Mouse (Mus musculus): ENCODE results near the gene Palm.
A peak's percentile ranks its signal among the peaks of the same experiment; 100 is the strongest.

Gene Palm

GRCm38 (mm10) chr10:79832026-79832785, 38.8 kb downstream of the Palm start:
- DNase-seq: peak; percentile 52

DNA sequence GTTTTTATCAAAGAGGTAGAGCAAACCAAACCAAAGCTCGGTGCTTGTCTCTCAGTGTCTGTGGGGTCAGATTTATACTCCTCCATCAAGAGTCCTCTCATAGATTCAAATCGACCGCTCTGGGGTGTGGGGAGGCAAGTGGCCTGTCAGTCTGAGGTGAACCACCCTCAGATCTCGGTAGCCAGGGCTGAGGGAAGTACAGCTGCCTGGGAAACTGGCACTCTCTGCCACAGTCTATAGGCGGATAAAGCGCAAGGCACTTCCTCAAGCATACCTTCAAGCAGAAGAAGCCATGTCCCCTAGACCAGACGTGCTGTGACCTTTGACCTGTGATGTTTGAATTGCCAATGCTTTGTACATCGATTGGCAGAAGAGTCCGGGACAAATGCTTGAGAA, 39.4 kb downstream of the Palm start:
- DNase-seq: no peak

GRCm38 (mm10) chr10:79834769-79835398, 41.5 kb downstream of the Palm start:
- DNase-seq: peak; percentile 87

- no peak for DNase-seq
These were observed 43.5 kb downstream of the Palm start for GRCm38 (mm10) chr10:79836918-79837317.

- no peak for DNase-seq
These were observed 44.8 kb downstream of the Palm start for GRCm38 (mm10) chr10:79838151-79838550.

- no peak for DNase-seq
These were observed 46.7 kb downstream of the Palm start for GRCm38 (mm10) chr10:79840091-79840490.

GRCm38 (mm10) chr10:79840644-79841551, 47.5 kb downstream of the Palm start:
- peak; percentile 51 for DNase-seq

DNA sequence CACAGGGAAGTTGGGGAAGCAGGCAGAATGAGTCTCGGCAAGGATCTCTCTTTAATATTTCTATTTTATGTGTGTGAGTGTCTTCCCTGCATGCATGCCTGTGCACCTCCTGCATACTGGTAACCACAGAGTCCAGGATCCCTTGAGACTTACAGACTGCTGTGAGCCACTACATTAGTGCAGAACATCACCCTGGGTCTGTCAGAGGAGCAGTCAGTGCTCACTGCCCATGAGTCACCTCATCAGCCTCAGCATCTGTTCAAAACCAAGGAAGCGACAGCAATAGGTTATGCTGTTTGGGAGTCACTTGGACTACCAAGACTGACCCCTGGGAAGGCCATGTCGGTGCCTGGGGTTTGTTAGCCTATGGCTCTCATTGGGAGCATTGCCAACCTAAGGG, 49.0 kb downstream of the Palm start:
- no peak for DNase-seq

DNA sequence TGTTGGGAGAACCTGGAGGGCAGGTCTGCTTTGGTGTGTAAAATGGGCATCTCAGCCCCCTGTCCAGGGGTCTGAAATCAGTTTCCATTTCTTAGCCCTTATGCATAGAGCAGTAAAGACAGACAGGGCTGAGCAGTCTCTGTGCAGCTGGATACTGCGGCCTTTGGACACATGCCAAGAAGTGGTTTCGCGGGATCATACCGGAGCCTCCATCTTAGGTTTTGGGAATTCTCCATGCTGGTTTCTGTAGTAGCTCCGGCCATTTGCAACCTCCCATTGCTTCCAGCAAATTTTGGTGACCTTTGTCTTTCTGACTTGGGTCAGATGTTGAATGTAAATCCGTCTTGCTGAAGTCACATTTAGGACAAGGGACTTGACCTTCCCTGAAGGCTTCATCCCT, 50.1 kb downstream of the Palm start:
- no peak for DNase-seq

DNA sequence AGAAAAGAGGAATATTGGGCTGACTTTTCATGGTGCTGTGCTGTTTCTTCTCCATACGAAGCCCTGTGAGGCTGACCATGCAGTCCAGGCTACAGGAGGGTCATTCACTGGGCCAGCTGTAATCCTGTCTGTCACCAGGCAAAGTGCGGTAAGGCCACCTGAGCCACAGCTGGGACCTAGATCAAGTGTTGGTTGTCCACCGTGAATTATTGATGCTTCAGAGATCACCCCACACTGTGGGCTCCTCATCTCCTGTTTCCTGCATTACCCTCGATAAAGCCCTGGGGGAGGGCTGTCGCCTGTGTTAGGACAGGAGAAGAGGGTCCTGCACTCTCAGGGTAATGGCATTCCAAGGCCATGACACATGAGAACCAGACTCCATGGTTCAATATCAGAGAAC, 53.2 kb downstream of the Palm start:
- no peak for DNase-seq

DNA sequence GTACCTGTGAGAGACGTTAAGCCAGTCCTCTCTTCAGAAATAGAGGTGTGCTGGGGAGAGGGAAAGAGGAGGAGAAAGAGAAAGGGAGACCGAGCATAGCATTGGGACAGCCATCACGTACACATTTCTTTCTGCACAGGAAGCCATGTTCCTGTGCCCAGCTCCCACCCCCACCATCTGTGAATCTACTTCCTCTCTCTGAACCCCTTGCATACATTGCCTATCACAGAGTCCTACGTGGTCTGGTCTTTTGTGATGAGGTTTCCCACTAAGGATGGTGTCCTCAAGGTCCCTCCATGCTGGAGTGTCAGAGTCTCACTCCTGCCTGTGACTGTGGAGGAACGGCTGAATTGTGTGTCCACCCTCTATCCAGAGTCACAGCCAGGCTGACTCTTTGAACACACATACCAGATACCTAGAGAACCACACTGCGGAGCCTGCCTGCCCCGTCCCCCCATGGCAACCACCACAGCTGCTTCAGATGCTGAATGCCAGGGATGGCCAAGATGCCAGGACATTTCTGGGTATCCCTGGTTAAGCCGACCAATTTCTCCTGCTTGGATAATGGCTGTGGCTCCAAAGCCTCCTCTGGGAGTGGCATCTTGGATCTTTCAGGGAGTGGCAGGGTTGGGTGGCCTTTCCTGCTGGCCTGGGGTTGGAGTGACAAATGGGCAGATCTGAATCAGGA, 56.7 kb downstream of the Palm start:
- DNase-seq: peak; percentile 66

GRCm38 (mm10) chr10:79851653-79852052, 58.3 kb downstream of the Palm start:
- DNase-seq: no peak

DNA sequence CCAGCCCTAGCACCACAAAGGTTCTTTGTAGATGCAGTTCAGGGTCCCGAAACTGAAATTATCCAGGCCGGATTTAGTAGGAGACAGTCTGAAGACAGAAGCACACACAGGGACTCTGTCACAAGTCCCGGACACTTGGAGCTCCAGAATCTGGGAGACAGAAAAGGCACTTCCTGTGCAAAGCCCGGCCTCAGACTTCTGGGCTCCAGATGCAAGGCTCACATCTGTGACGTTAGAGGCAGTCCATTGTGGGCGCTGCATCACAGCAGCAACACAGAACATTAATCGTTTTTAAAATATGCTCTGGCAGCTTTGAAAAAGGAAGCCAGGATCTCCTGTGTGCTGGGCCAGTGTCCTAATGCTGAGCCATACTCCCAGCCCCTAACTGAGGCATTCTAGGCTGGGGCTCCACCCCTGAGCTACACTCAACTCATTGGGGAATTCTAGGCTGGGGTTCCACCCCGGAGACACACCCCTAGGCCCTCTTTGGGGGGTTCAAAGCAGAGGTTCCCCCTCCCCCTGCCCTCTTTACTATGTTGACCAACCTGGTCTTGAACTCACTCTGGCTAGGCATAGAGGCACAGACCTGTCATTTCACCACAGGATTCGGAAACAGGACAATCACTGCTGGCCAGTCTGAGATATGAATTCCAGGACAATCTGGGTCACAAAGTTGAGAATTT, 58.9 kb downstream of the Palm start:
- peak; percentile 54 for DNase-seq

- peak; percentile 16 for DNase-seq
These were observed 59.5 kb downstream of the Palm start for GRCm38 (mm10) chr10:79852827-79853226.

DNA sequence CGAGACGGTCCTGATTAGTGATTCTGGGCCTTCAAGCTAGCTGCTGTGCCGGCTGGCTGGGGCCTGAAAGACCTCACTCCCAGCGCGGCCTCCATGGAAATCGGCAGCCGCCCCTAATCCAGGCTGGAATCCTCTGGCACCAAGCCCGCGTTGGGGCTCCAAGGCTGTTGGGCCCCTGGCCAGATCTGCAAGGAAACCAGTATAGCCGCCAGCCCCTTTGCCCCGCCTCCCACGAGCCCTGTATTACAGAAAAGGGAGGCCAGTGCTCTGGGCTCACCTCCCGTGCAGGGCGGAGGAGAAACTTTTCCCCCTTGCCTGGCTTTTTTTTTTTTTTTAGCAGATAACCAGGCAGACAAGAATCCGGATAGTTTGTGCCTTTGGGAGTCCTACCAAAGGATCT, 60.0 kb downstream of the Palm start:
- DNase-seq: peak; percentile 73

GRCm38 (mm10) chr10:79853860-79854795, 60.8 kb downstream of the Palm start, which contains the start of gene Ptbp1:
TSS of gene Ptbp1 (plus strand) at chr10:79854427.
- DNase-seq: peak; percentile 99

- DNase-seq: peak; percentile 89
These were observed 61.6 kb downstream of the Palm start for GRCm38 (mm10) chr10:79854801-79855541.

DNA sequence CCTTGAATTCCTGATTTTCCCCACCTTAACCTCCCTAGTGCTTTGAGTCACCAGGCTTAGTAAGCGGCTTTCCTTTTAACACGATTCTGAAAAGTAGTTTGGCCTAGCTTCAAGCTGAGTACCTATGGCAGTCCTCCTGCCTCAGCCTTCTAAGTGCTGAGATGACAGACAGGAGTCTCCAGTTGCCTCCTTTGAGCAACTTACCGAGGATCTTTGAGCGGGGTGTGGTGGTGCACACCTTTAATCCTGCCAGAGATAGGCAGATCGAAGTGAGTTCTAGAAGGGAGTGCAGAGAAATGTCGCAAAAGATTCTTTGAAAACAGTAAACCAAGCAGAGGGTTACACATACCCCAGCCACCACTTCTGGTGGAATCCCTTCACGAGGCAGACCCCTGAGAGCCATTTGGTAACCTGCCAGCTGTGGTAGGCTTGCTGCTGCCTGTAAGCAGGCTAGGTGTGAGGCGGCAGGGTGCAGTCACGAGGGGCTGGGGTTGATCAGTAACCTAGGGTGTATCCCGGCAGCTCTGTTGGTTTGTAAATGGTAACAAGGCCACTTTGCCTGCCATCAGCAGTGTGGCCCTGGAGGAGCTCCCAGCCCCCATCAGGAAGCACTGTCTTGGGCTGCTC, 62.3 kb downstream of the Palm start:
- peak; percentile 47 for DNase-seq

DNA sequence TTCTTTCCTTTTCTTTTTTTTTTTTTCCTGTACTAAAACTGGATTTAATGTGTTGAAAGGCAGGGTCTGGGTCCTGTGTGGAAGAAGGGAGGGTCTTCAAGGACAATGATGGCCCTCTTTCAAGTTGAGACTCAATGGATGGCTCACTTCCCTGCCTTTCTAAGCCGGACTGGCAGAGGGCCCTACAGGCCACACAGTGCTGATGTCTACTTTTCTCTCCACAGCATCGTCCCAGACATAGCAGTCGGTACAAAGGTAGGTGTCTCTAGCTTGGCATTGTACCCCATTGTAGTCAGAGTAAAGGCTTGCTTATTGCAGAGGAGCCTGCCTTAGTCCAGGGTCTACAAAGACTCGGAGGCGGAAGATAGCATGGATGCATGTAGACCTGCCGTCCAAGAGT, 62.9 kb downstream of the Palm start:
- DNase-seq: no peak
